Mouse (Mus musculus) left cerebral cortex, postnatal 10 days (tissue): ENCODE results near the gene 1700086D15Rik. TPM values are rescaled to one million over a fixed set of nuclear protein-coding genes. Genes with fewer than 3 reads are reported as not detected.

Experiments
- DNase-seq, 2 experiments: peaks; one replicate each; pipeline ENCODE4 v3.0.0; 2021 to 2022; ENCODE audit warnings: low spot score in 2 of 2, mixed read lengths in 1 of 2; ENCODE audit errors: extremely low spot score in 1 of 2
- intact Hi-C: fragments of 180-260 bp; cut with DNase I; formaldehyde crosslinking; loops from one replicate; pipeline ENCODE4 v1.15.1; 2025
- total RNA-seq, 2 experiments: library from RNA; stranded (reverse); gene quantifications; 2 replicates each; pipeline ENCODE4 v1.2.3; 2021

The 1700086D15Rik gene
- total RNA-seq, 2 experiments from 2014 or later: 3.1 to 4.2 TPM

DNA sequence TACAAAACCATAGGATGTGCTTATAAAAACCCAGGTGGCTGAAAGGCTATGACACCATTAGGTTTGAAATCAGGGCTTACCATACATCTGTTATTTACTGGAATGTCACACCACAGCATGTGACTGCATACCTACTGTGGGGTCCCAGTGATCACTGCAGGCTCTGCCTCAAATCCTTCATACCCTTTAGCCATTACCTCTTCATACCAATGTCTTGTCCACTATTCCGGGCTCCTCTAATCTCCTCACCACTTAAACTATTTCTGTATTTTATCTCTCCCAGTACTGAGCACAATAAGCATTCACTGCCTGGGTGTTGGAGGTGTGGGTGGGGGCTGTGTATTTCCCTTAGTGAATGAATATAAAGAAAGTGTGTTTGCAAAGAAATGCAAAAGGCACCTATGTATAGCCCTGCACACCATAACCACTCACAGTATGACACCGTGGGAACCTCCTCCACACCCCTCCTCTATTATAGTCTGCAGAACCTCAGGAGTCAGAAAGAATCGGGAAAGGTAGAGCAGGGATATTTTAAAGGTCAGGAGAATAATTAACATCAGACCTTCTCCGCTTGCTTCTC is 16.8 kb downstream of the 1700086D15Rik start:
- DNase-seq: no peak

DNA sequence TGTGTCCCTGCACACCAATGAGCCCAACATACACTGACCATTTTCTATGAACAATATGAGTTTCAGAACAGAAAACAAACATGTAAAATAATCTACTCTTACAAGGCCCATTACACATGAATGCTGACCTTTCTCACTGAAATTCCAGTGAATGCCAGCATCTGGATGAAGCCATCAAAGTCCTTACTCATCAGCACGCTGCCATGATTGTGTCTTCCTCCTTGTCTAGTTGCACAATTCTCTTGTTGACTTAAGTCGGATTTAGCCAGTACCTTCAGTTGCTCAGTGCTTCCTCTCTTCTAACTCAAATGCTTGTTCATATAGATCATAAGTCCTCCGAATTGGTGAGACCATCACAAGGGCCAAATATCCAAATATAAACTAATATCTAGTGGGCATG is 20.7 kb downstream of the 1700086D15Rik start:
- intact Hi-C loops: no loop called here
- DNase-seq: no peak

More for the DNA sequence above, 16.8 kb downstream of the 1700086D15Rik start:
- intact Hi-C loops: no loop called here

DNA sequence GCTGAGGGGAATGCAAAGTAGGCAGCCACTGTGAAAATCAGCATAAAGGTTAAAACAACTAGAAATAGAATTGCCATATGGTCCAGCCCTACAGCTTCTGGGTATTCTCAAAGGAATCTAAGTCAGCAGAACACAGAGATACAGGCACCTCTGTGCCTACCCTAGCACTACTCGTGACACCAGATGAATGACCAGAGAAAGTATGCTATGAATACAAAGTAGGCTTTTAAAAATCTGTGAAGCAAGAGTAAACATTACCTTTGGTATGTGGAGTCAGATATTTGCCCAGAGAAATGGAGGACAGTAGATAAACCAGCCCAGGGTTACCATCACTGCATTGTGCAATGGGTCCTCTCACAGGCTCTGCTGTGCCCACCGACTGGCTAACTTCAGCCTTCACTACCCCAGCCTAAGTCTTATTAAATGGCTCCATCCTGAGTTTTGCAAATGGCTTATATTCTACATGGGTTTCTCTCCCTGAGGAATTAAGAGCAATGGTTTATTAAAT is 22.5 kb downstream of the 1700086D15Rik start:
- intact Hi-C loops: no loop called here
- DNase-seq: no peak

DNA sequence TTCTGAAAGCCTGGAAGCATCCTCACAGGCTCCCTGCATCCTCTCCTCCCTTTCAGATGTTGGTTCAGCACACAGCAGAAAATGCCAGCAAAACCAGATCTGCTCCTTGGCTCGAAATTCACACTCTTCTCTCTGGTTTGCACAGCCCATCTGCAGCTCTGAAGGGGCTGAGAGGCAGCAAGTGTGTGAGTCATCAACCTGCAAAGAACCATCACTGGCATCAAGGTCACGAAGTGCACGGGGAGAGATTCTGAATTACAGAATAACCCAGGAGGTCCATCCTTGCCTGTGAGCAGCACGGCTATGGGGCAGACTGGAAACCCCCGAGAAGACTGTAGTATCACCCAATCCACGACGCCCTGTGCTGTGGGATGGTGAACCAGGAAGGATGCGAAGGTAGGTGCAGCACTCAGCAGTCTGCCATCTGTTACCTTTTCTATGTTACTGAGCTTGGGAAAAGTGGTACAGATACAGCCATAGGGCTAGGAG is 24.4 kb downstream of the 1700086D15Rik start:
- no peak for DNase-seq
- intact Hi-C loops: no loop called here

DNA sequence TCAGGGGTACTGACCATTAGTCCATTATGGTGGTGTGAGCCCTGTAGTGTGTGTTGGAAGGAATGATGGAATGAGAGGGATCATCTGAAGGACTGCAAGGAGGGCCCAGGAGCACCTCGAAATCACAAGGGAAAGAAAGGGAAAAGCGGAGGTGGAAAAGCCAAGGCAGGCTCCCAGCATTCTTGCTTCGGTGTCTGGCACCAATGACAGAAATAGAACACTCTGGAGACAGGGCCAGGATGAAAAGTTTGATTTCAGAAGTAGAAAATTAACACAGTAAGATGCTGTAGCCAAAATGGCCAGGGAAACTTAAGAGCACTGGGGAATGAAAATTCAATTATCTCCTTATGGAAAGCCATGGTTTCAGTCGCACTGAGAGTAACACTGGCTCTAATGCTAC is 26.0 kb downstream of the 1700086D15Rik start:
- intact Hi-C loops: no loop called here
- no peak for DNase-seq

DNA sequence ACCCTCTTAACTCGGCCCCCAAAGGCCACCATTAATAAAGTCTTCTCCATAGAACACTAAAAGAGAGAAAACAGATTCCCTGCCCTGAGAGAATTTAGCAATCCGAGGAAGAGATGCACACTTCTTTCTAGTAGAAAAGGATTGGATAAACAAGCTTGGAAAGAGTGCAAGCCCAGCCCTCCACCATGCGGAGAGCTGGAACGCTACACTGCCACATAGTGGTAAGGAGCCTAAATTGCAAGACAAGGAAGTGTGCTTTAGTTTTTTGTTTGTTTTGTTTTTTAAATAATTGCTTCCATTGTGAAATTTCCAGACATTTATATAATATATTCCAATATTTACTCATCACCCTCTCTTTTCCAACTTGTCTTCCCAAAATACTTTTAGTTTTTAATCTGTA is 30.6 kb downstream of the 1700086D15Rik start:
- intact Hi-C loops: no loop called here
- no peak for DNase-seq

DNA sequence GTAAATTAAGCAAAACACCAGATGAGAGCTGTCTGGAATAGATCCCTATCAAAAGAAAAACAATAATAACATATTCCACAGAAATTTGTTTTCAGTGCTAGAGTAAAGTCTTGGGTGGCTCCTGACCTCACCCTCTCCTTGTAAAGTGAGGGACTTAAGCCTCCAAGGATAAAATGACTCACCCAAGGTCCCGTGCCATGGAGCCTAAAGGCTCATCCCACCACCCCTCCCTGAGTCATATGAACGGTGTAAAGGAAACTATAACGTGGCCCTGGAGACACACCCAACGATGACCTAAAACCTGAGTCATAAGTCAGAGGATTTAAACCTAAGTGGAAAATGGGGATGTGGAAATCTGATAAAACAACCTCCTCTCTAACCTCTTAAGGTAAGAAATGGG is 31.0 kb downstream of the 1700086D15Rik start:
- intact Hi-C loops: no loop called here
- no peak for DNase-seq

DNA sequence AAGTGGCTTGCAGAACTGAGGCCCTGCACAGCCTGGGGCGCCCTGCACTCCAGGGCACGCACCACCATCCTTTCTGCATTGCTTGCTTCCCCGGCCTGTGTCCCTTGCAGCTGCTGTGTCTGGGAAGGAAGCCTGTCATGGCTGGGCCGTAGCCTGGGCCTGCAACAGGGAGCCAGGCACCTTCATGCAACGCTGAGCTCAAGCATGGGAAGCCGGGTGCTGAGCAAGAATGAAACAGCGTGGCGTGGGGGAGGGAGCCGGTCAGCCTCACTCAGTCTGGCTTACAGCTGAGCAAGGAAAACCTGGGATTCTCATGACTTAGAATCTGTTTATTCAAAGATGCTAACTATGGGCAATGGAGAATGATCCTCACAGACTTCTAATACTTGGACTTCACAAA is 33.1 kb downstream of the 1700086D15Rik start:
- peak; percentile 19 to 57 for DNase-seq
- intact Hi-C loops: no loop called here

DNA sequence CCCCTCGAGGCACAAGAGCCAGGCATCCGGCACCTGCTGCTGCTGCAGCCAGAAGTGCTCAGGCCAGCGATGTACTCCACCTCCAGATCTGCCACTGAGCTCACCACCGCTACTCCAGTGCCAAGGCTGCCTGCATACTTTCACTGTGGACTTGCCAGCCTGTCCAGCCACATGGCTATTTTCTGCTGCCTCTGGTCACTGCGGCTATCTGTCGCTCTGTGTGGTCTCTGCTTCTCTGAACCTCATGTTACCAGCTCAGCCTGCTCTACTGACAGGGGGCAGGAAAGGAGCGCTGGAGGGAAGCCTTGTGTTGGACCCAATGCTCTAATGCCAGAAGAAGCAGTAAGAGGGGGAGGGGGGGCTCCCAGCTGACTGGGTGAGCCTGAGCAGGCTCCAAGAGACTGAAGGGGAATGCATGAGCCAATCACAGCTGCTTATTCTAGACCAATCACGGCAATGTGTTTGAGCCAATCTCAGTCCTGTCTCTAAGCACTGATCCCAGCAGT is 34.7 kb downstream of the 1700086D15Rik start:
- intact Hi-C loops: no loop called here

DNA sequence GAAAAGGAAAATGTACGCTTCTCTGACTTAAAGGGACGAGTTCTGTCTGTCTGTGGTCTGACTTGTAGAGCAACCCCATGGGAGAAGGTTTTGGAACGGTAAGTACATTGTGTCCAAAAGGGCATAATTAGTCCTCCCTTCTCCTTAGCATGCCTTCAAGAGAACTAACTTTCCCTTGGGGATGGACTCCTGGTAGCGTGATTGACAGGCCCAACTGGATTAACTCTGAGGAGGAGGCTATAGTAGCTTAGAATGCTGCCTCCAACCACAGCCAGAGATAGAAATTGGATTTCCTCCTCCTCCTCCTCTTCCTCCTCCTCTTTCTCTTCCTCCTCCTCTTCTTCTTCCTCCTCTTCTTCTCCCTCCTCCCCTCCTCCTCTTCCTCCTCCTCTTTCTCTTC is 39.4 kb downstream of the 1700086D15Rik start:
- no peak for DNase-seq
- intact Hi-C loops: no loop called here

More for the DNA sequence above, 34.7 kb downstream of the 1700086D15Rik start:
- peak; percentile 44 to 66 for DNase-seq

DNA sequence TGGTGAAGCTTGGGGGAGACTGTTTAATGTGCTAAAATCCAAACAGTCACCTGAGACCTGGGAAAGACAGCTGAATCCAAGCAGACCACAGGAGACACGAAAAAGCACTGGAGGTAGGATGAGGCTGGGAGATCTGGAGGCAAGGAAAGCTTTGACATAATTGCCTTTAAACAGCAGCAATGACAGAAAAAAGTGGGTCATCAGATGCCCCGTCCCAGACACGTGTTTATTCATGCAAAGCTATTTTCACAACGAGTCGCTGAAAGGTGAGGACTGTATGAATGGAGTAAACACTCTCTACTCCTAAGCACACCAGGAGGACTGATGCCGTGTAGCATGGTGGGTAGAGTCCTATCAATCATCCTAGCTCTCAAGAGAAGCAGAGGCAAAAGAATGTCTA is 43.9 kb downstream of the 1700086D15Rik start:
- intact Hi-C loops: no loop called here
- no peak for DNase-seq

DNA sequence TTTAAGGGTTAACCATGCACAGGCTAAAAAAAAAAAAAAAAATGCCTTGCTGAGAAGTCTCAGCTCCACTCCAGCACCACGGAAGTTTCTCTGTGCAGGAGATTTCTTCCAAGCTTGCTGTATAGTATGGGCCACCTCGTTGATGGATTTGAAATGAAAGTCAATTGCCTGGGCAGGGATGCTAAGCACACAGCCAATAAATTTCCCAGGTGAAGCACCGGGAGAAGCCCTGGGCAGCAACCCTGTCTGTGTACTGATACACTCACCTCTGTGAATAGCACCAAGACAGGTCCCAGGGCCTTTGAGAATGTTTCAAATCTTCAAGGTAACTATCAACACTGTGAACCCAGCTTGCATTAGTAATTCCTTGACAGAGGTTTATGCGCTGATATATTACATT is 47.6 kb downstream of the 1700086D15Rik start:
- intact Hi-C loops: no loop called here
- no peak for DNase-seq

DNA sequence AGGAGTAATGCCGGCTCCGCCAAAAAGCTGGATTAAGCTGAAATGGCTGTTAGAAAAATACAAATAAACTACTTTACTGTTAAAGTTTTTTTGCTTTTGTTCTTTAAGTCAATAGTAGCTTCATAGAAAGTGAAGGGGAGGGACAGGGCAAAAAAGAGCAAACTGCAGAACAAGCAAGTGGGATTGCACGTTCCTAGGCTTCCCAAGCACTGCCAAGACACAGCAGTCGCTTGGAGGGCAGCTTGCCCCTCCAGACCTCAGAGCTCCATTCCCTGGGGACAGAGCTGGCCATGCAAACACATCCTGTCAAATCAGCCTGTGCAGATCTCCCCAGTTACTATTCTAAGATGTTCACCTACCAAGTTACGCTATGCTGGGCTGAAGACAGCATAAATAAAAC is 48.0 kb downstream of the 1700086D15Rik start:
- DNase-seq: no peak
- intact Hi-C loops: no loop called here

DNA sequence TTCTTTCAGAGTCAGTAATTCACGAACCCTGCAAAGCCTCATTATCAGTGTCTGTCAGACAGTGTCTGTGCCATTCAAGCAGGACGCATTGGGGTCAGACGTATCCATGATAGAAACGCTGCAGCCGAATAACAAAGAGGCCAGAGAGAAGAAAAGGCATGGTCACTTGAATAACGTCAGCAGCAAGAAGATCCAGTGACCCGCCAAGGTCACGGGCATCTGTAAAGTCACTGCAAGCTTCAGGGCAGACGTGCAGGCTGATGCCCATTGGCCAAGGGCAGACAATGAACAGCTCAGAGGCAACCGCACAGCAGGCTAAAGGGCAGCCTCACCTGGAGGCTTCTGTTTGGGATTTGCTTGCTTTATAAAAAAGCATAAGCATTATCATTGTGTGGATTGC is 49.6 kb downstream of the 1700086D15Rik start:
- DNase-seq: no peak
- intact Hi-C loops: no loop called here

DNA sequence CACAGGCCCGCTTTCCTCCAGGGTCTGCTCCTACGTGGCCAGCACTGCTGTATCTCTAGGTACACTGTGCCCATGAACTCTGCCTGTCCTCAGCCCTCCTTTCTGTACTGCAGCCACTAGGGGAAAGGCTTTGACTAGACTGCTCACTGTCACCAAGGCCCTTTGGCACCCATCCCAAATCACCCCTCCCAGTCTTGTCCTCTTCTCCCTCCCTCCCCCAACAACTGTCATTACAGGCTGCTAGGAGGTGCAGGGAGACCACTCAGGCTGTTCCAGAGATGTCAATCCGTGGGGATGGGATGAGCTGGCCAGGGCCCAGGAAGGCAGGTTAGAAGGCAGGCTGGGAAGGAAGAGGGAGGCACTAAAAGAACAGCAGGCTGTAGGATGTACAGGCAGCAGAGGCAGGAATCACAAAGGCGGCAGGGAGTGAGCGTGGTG is 51.9 kb downstream of the 1700086D15Rik start:
- DNase-seq: peak in 1 of 2 experiments; percentile 42
- intact Hi-C loops: no loop called here

DNA sequence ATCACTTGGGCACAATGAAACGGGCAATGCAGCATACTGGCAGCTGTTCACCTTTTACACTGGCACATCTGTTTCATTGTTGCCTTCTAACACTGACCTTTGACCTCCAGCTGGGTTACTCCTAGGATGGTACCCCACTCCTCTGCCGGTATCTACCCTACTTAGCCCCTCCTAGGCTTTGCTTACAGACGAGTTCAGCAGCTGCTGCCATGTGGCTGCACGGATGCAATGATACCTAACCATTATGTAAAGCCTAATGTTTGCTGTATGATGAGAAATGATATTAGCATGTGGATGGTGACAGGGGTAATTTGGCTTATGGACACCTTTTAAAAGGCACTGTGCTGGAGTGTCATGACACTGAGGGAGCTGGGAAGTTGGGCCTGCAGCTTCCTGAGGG is 52.5 kb downstream of the 1700086D15Rik start:
- intact Hi-C loops: no loop called here
- no peak for DNase-seq

DNA sequence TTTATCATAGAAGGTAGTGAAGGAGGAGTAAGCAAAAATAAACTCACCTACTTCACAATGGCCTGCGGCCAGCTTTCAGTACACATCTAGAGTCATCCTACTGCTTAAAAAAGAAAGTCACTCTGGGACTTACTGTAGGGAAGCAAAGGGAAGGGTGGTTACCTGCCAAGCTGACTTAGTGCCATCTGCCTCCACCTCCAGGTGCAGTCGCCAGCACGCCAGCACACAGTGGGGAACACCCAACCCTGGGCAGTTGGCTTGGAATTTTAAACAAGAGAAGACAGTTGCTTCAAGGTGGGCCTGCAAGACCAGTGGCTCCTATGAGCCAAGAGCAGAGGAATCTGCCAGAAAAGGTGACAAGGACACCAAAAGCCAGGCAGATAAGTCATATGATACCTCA is 55.6 kb downstream of the 1700086D15Rik start:
- intact Hi-C loops: no loop called here
- DNase-seq: no peak
